Mouse (Mus musculus) monocyte, adult 5-6 weeks (primary cell): ENCODE measurements around the gene Gramd4. TPM values are rescaled to one million over a fixed set of nuclear protein-coding genes. Genes with fewer than 3 reads are reported as not detected.
"Not testable (repeated sequence)": the region's sequence is repeated elsewhere in the genome, so short reads cannot be mapped to it uniquely, and the experiment has no call there.

ENCODE experiments used
- ATAC-seq: fragments of 153-309, 156-312 bp; replicated peaks from 2 replicates; pipeline ENCODE4 v1.8.0; 2017; ENCODE audit warnings: mild to moderate bottlenecking; ENCODE audit not compliant: low TSS enrichment, insufficient number of reproducible peaks, severe bottlenecking, poor library complexity, low FRiP score
- total RNA-seq: library from RNA; stranded (forward); fragments of 200-1000, 200-491, 200-594 nt; gene quantifications from 3 replicates; pipeline ENCODE4 v1.2.3, GENCODE M21; 2017

Gramd4 gene
- total RNA-seq, 1 experiment from 2014 or later, result 112 TPM

- peak; percentile 52; the same call in 1 of the 2 replicates for ATAC-seq
Measured at GRCm38 (mm10) chr15:86134941-86135783, 77.7 kb downstream of the Gramd4 start.

- ATAC-seq, result no peak
Measured at GRCm38 (mm10) chr15:86137638-86138037, 80.1 kb downstream of the Gramd4 start.

GRCm38 (mm10) chr15:86140323-86140722, 82.8 kb downstream of the Gramd4 start:
- 0 out of 2 replicates have a peak, but pooled peaks have one; percentile 23 for ATAC-seq

- ATAC-seq, result no peak
Measured at GRCm38 (mm10) chr15:86144577-86144976, 87.1 kb downstream of the Gramd4 start.

GRCm38 (mm10) chr15:86145046-86145445, 87.6 kb downstream of the Gramd4 start:
- ATAC-seq, result no peak

- ATAC-seq, result no peak; the same call in 1 of the 2 replicates
Measured at GRCm38 (mm10) chr15:86146922-86147321, 89.4 kb downstream of the Gramd4 start.

- no peak for ATAC-seq
Measured at GRCm38 (mm10) chr15:86150593-86150992, 93.1 kb downstream of the Gramd4 start.

GRCm38 (mm10) chr15:86153481-86153960, 96.0 kb downstream of the Gramd4 start:
- ATAC-seq, result no peak

- no peak for ATAC-seq
Measured at GRCm38 (mm10) chr15:86156492-86156891, 99.0 kb downstream of the Gramd4 start.

GRCm38 (mm10) chr15:86159093-86159492, 101.6 kb downstream of the Gramd4 start:
- peak; percentile 22; the same call in 1 of the 2 replicates for ATAC-seq

GRCm38 (mm10) chr15:86159719-86160118, 102.2 kb downstream of the Gramd4 start:
- ATAC-seq, result no peak

GRCm38 (mm10) chr15:86160906-86161305, 103.4 kb downstream of the Gramd4 start:
- ATAC-seq, result no peak

GRCm38 (mm10) chr15:86161800-86162199, 104.3 kb downstream of the Gramd4 start:
- not testable (repeated sequence) for ATAC-seq

- ATAC-seq, result no peak
Measured at GRCm38 (mm10) chr15:86164718-86165345, 107.3 kb downstream of the Gramd4 start.

- no peak for ATAC-seq
Measured at GRCm38 (mm10) chr15:86165811-86166590, 108.5 kb downstream of the Gramd4 start.

- no peak for ATAC-seq
Measured at GRCm38 (mm10) chr15:86167032-86167655, 109.6 kb downstream of the Gramd4 start.

GRCm38 (mm10) chr15:86167787-86168504, 110.5 kb downstream of the Gramd4 start:
- no peak for ATAC-seq

- no peak for ATAC-seq
Measured at GRCm38 (mm10) chr15:86168505-86168867, 111.0 kb downstream of the Gramd4 start.
